ENCODE assay signal across 23 mouse cellular contexts in genomic region chr12:55470442-55470841, GRCm38 (mm10). TPM values are rescaled to one million over a fixed set of nuclear protein-coding genes. Genes with fewer than 3 reads are reported as not detected.
DNase-seq lines count a peak whose midpoint lies in the region; TF ChIP-seq lines count a peak whose summit lies in the region.
"Had no signal": no experiment of that assay in that cellular context is flagged by ENCODE, and none has a peak within 500 bp of the region (broad histone marks: within the 10 kb centered on the region; RNA-seq: fewer than 3 reads in every experiment).

No protein-coding gene starts in this region.

- H3K27me3 ChIP-seq in heart, embryonic 10.5 days (ENCODE audit: insufficient read depth, poor library complexity, severe bottlenecking), result 0 out of 2 replicates have a peak, but pooled peaks cover 7% of the 10 kb centered on the region
- peaks cover 39% of the 10 kb centered on the region for H3K27me3 ChIP-seq in E14TG2a.4 (ENCODE audit: insufficient read depth, low read length)
- H3K27me3 ChIP-seq: embryonic facial prominence, embryonic 12.5 days; heart, embryonic 15.5 days; kidney, embryonic 15.5 days; limb, embryonic 15.5 days; lung, embryonic 15.5 days had no signal

- DNase-seq in heart, embryonic 10.5 days (ENCODE audit: low spot score), result no peak
- no peak for DNase-seq in heart, postnatal 25 days (ENCODE audit: low spot score)
- DNase-seq in embryo, embryonic 11 days, result peak; percentile 57
- peak; percentile 39 for DNase-seq in mesoderm, embryonic 11.5 days (ENCODE audit: low read depth, low spot score)
- no peak for DNase-seq in urinary bladder, postnatal 4 days (ENCODE audit: low spot score in 2 of 2)
- DNase-seq in Muller cell, postnatal 12 days (ENCODE audit: inconsistent ontology term), result no peak
- DNase-seq: adrenal gland, postnatal 10 days; cerebellum, adult 2 months; cerebellum, postnatal 25 days; gastrocnemius, adult 2 months; heart, postnatal 4 days; right cerebral cortex, postnatal 4 days; thymus, adult 2 months had no signal

- no peaks in the 10 kb centered on the region for H3K9me3 ChIP-seq in heart, embryonic 10.5 days
- no peaks in the 10 kb centered on the region for H3K9me3 ChIP-seq in E14TG2a.4 (ENCODE audit: low read length)
- H3K9me3 ChIP-seq: embryonic facial prominence, embryonic 12.5 days; forebrain, embryonic 12.5 days; G1E; heart, embryonic 15.5 days; kidney, embryonic 15.5 days; limb, embryonic 15.5 days; lung, embryonic 15.5 days; midbrain, embryonic 12.5 days had no signal

- no peak overlapping the region for H3K4me3 ChIP-seq in heart, embryonic 10.5 days
- H3K4me3 ChIP-seq in E14TG2a.4 (replicated peaks; ENCODE audit: low read length), result 0 out of 2 replicates have a peak overlapping the region, but pooled peaks have one; percentile 37
- H3K4me3 ChIP-seq: embryonic facial prominence, embryonic 12.5 days; forebrain, embryonic 12.5 days; gastrocnemius, adult 2 months; heart, embryonic 15.5 days; kidney, embryonic 15.5 days; limb, embryonic 15.5 days; lung, embryonic 15.5 days; midbrain, embryonic 12.5 days had no signal

- no peak for TF ChIP-seq CTCF in E14TG2a.4 (conservative IDR thresholded peaks at IDR 0.05; ENCODE audit: low read length)

- H3K36me3 ChIP-seq in heart, embryonic 10.5 days, result no peaks in the 10 kb centered on the region
- no peaks in the 10 kb centered on the region for H3K36me3 ChIP-seq in E14TG2a.4 (ENCODE audit: insufficient read depth, low read length)
- H3K36me3 ChIP-seq: embryonic facial prominence, embryonic 12.5 days; forebrain, embryonic 12.5 days; G1E; heart, embryonic 15.5 days; kidney, embryonic 15.5 days; limb, embryonic 15.5 days; lung, embryonic 15.5 days; midbrain, embryonic 12.5 days had no signal

- peak overlapping the region; percentile 39; the same call in 1 of the 2 replicates for H3K27ac ChIP-seq in heart, embryonic 10.5 days
- H3K27ac ChIP-seq: forebrain, embryonic 12.5 days; gastrocnemius, adult 2 months; heart, embryonic 15.5 days; kidney, embryonic 15.5 days; limb, embryonic 15.5 days; liver, embryonic 14.5 days; lung, embryonic 15.5 days; midbrain, embryonic 12.5 days had no signal

- intact Hi-C loops in heart, postnatal 25 days (cut with DNase I), result no loop called here

- H3K4me1 ChIP-seq in heart, embryonic 10.5 days, result peaks cover 43% of the 10 kb centered on the region
- peaks cover 99% of the 10 kb centered on the region for H3K4me1 ChIP-seq in E14TG2a.4 (replicated peaks; ENCODE audit: low read depth, low read length)

- WGBS in heart, embryonic 10.5 days, result 36% methylated on average over 5 of the region's 5 CpGs

RNA-seq across cellular contexts. Expression of gene Nfkbia, which starts 22.0 kb away (rescaled TPM):
- 36.8 and 44.2 TPM in 2 replicates for polyA plus RNA-seq in heart, embryonic 10.5 days (2016; fragmentation: Nextera tagmentation; extraction: Ambion mirVana)
- 10 to 100 TPM; 40.8 to 42.7 TPM for total RNA-seq in heart, postnatal 25 days (2021)

Comparison
In these comparisons a context has a peak if more than half of its experiments do, and no peak if none do; other contexts are left out.
1. DNase-seq: peak in embryo, embryonic 11 days (single experiment) and mesoderm, embryonic 11.5 days (single experiment); none in heart, embryonic 10.5 days (single experiment), heart, postnatal 25 days (single experiment), urinary bladder, postnatal 4 days (0 of 2) and Muller cell, postnatal 12 days (single experiment).